Mouse (Mus musculus) C2C12 (cell line): ENCODE data around the gene Tns4. TPM values are rescaled to one million over a fixed set of nuclear protein-coding genes. Genes with fewer than 3 reads are reported as not detected.

Experiments
- H3K27me3 ChIP-seq: one replicate; pipeline ENCODE4 v1.6.1; 2011; ENCODE audit not compliant: control insufficient read depth, insufficient read depth, insufficient read length
- H3K36me3 ChIP-seq: one replicate; pipeline ENCODE4 v1.6.1; 2011; ENCODE audit not compliant: control insufficient read depth, insufficient read depth
- H3K4me3 ChIP-seq: one replicate; pipeline ENCODE4 v1.5.1; 2011; ENCODE audit warnings: mild to moderate bottlenecking, control low read depth; ENCODE audit not compliant: poor library complexity, insufficient read depth, severe bottlenecking
- H3K79me2 ChIP-seq: one replicate; pipeline ENCODE4 v1.6.1; 2011; ENCODE audit not compliant: control insufficient read depth, insufficient read depth
- H3K79me3 ChIP-seq: one replicate; pipeline ENCODE4 v1.6.1; 2011; ENCODE audit warnings: low read depth, control low read depth
- H3ac ChIP-seq: one replicate; pipeline ENCODE3; 2011; ENCODE audit warnings: low read depth; ENCODE audit not compliant: control insufficient read depth, insufficient read length
- CEBPB ChIP-seq: IDR thresholded peaks from one replicate; pipeline ENCODE4 v1.6.1; 2011; ENCODE audit warnings: low read depth, mild to moderate bottlenecking, control low read depth, moderate library complexity
- CTCF ChIP-seq: IDR thresholded peaks from one replicate; pipeline ENCODE4 v1.5.1; 2011; ENCODE audit not compliant: control insufficient read depth, insufficient read depth, insufficient read length
- FOSL1 ChIP-seq: IDR thresholded peaks from one replicate; pipeline ENCODE4 v1.8.0; 2011; ENCODE audit warnings: mild to moderate bottlenecking, low read length; ENCODE audit not compliant: poor library complexity, insufficient read depth, severe bottlenecking
- MAX ChIP-seq: IDR thresholded peaks from one replicate; pipeline ENCODE4 v1.6.1; 2011; ENCODE audit warnings: mild to moderate bottlenecking, control low read depth
- MYOD1 ChIP-seq: IDR thresholded peaks from one replicate; pipeline ENCODE4 v1.6.1; 2011; ENCODE audit warnings: low read depth; ENCODE audit not compliant: control insufficient read depth, insufficient read length
- MYOG ChIP-seq: IDR thresholded peaks from one replicate; pipeline ENCODE4 v1.6.1; 2011; ENCODE audit not compliant: control insufficient read depth, insufficient read length; ENCODE audit errors: extremely low read depth
- USF1 ChIP-seq: IDR thresholded peaks from one replicate; pipeline ENCODE4 v1.6.1; 2011; ENCODE audit warnings: low read depth, mild to moderate bottlenecking, control low read depth, moderate library complexity
- polyA plus RNA-seq: library from polyadenylated mRNA; unstranded; fragments of >200 nt; fragmentation: generic; extraction: Trizol; gene quantifications from one replicate; pipeline ENCODE4 v1.2.1, GENCODE M21; 2012; ENCODE audit warnings: missing spikeins

The Tns4 gene
- polyA plus RNA-seq, 1 experiment, result 0.18 TPM

DNA sequence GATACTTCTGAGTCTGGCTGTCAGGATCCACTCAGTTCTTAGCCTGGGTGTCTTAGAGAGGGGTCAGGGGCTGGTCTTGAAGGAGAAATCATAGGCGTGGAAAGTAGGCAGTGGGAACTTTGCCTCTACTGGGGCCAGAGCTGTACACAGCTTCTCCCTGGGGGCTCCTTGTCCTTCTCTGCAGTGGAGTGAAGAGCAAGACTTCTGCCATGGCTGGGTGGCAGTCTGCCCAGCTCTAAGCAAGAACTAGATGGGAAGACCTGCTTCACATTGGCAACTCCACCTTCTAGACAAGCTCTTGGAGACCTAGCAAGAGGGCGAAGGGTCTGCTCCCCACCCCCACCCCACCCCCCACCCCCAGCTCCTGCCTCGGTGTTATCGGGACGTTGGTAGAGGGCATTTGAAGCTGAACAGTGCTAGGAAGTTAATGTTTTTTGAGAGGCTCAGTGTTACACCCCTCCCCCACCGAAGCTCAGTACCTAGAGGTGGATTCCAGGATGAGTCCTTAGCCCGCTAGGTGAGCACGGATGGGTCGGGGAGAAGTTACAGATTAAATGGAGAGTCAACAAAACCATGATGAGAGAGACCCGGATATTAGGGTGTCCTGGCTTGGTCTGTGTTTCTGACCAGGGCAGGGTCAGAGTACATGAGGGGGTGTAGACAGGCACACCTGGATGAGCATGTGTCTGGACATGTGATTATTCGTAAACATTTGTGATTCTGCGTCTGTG is 43.8 kb downstream of the Tns4 start:
- no peak for TF ChIP-seq CTCF
- TF ChIP-seq CEBPB, result no peak
- no peak for TF ChIP-seq USF1
- no peak for TF ChIP-seq MYOD1
- TF ChIP-seq FOSL1, result no peak
- TF ChIP-seq MAX, result no peak
- TF ChIP-seq MYOG, result no peak
- H3K79me3 ChIP-seq, result peaks cover 16% of the 10 kb centered on the region
- no peak overlapping the region for H3K4me3 ChIP-seq
- no peaks in the 10 kb centered on the region for H3K27me3 ChIP-seq
- H3K79me2 ChIP-seq, result peaks cover 48% of the 10 kb centered on the region
- peaks cover 6% of the 10 kb centered on the region for H3K36me3 ChIP-seq
- no peak overlapping the region for H3ac ChIP-seq

DNA sequence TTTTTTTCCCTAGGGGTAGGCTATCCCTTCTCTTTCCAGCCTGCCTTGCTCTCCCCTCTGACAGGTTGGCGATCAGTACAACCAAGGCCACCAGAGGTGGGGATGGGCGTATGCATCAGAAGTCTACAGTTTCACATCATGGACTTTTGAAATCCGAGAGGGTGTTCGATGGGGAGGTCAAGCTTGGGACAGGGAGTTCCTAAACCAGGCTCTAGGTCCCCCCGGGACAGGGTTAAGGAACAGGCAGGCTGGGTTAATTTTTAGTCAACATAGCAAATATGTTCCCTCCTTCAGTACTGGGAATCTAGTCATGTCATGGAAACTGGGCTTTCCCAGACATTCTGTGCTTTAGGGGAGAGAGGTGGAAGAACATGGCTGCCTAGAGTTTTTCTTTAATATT is 44.8 kb downstream of the Tns4 start:
- TF ChIP-seq CTCF, result no peak
- TF ChIP-seq MAX, result no peak
- no peak for TF ChIP-seq MYOG
- Histone ChIP-seq H3K36me3 (peaks cover 4% of the 10 kb centered on the region), H3K4me3 (no peak overlapping the region), H3K79me2 (peaks cover 48% of the 10 kb centered on the region), H3ac (no peak overlapping the region), H3K79me3 (peaks cover 16% of the 10 kb centered on the region), H3K27me3 (no peaks in the 10 kb centered on the region)

GRCm38 (mm10) chr11:99043632-99044031 is 45.5 kb downstream of the Tns4 start:
- H3K79me2 ChIP-seq, result peaks cover 48% of the 10 kb centered on the region
- no peak overlapping the region for H3ac ChIP-seq
- peaks cover 16% of the 10 kb centered on the region for H3K79me3 ChIP-seq
- H3K4me3 ChIP-seq, result no peak overlapping the region
- TF ChIP-seq MAX (no peak), CEBPB (no peak), MYOD1 (no peak), USF1 (no peak), CTCF (no peak), FOSL1 (no peak), MYOG (no peak)
- H3K27me3 ChIP-seq, result no peaks in the 10 kb centered on the region
- no peaks in the 10 kb centered on the region for H3K36me3 ChIP-seq

GRCm38 (mm10) chr11:99042834-99043431 is 46.2 kb downstream of the Tns4 start:
- peaks cover 16% of the 10 kb centered on the region for H3K79me3 ChIP-seq
- H3K4me3 ChIP-seq, result peak overlapping the region; percentile 39
- peaks cover 48% of the 10 kb centered on the region for H3K79me2 ChIP-seq
- no peaks in the 10 kb centered on the region for H3K36me3 ChIP-seq
- no peaks in the 10 kb centered on the region for H3K27me3 ChIP-seq
- TF ChIP-seq MYOD1 (no peak), USF1 (no peak), FOSL1 (no peak), MYOG (no peak), CTCF (no peak), CEBPB (no peak), MAX (no peak)
- H3ac ChIP-seq, result no peak overlapping the region

- H3ac ChIP-seq, result no peak overlapping the region
- H3K79me3 ChIP-seq, result peaks cover 16% of the 10 kb centered on the region
- H3K4me3 ChIP-seq, result peak overlapping the region; percentile 39
- TF ChIP-seq USF1 (no peak), CTCF (no peak), MYOD1 (no peak), CEBPB (no peak), MAX (no peak), MYOG (no peak), FOSL1 (no peak)
- H3K79me2 ChIP-seq, result peaks cover 48% of the 10 kb centered on the region
- no peaks in the 10 kb centered on the region for H3K36me3 ChIP-seq
- no peaks in the 10 kb centered on the region for H3K27me3 ChIP-seq
These were observed 47.0 kb downstream of the Tns4 start for GRCm38 (mm10) chr11:99041841-99042780.
